Mouse (Mus musculus) forebrain, embryonic 11.5 days (tissue): ENCODE data around the gene Arhgap10. TPM values are rescaled to one million over a fixed set of nuclear protein-coding genes. Genes with fewer than 3 reads are reported as not detected.

Experiments used
- ATAC-seq: fragments of 200-750 bp; cut with Nextera tagmentation; replicated peaks from 2 replicates; pipeline ENCODE4 v1.8.0; 2017; ENCODE audit warnings: moderate TSS enrichment; ENCODE audit not compliant: low FRiP score
- DNase-seq: peaks from one replicate; pipeline ENCODE4 v3.0.0-alpha.2; 2017; ENCODE audit warnings: low spot score
- H3K27ac ChIP-seq: fragments of 300-500 bp; sonication (generic); 2 replicates; pipeline ENCODE4 v1.5.1; 2014; ENCODE audit warnings: low read depth, low read length
- H3K27me3 ChIP-seq: fragments of 300-500 bp; sonication (generic); 2 replicates; pipeline ENCODE4 v1.6.1; 2014; ENCODE audit warnings: mild to moderate bottlenecking, low read length, mixed read lengths; ENCODE audit not compliant: control insufficient read depth, insufficient read depth
- H3K36me3 ChIP-seq: fragments of 300-500 bp; sonication (generic); 2 replicates; pipeline ENCODE4 v1.6.1; 2014; ENCODE audit warnings: mild to moderate bottlenecking, low read length, moderate library complexity, mixed read lengths; ENCODE audit not compliant: control insufficient read depth, insufficient read depth
- H3K4me1 ChIP-seq: fragments of 300-500 bp; sonication (generic); replicated peaks from 2 replicates; pipeline ENCODE4 v1.6.1; 2014; ENCODE audit warnings: low read length, mixed read lengths; ENCODE audit not compliant: control insufficient read depth, insufficient read depth
- H3K4me2 ChIP-seq: fragments of 300-500 bp; sonication (generic); 2 replicates; pipeline ENCODE4 v1.6.1; 2014; ENCODE audit warnings: low read depth, mild to moderate bottlenecking, low read length, moderate library complexity, mixed read lengths; ENCODE audit not compliant: severe bottlenecking
- H3K4me3 ChIP-seq: fragments of 300-500 bp; sonication (generic); 2 replicates; pipeline ENCODE4 v1.5.1; 2014; ENCODE audit warnings: low read depth, low read length
- H3K9ac ChIP-seq: fragments of 300-500 bp; sonication (generic); 2 replicates; pipeline ENCODE4 v1.6.1; 2014; ENCODE audit warnings: low read length
- H3K9me3 ChIP-seq: fragments of 300-500 bp; sonication (generic); 2 replicates; pipeline ENCODE4 v1.6.1; 2016; ENCODE audit warnings: low read length, mixed read lengths; ENCODE audit not compliant: control insufficient read depth
- WGBS: fragments of 180-500 bp; shearing (Covaris S2); extraction: QIAGEN DNeasy Blood & Tissue Kit; methylation state at CpG from one replicate; pipeline ENCODE4 v1.1.7; 2014; 5-methylcytosine and 5-hydroxymethylcytosine counted together
- polyA plus RNA-seq: library from polyadenylated mRNA; unstranded; fragments of >200 nt; fragmentation: Nextera tagmentation; extraction: Ambion mirVana; gene quantifications from 2 replicates; pipeline ENCODE4 v1.2.1, GENCODE M21; 2014

Arhgap10 gene
- polyA plus RNA-seq, 1 experiment from 2014 or later, result 15.4 TPM

- no peaks in the 10 kb centered on the region for H3K9me3 ChIP-seq
- 88% methylated on average over 15 of the region's 15 CpGs for WGBS
- ATAC-seq (no peak), DNase-seq (no peak)
- no peaks in the 10 kb centered on the region for H3K27me3 ChIP-seq
- no peak overlapping the region for H3K9ac ChIP-seq
- no peaks in the 10 kb centered on the region for H3K4me1 ChIP-seq
- no peaks in the 10 kb centered on the region for H3K36me3 ChIP-seq
- no peak overlapping the region for H3K27ac ChIP-seq
- H3K4me2 ChIP-seq, result no peak overlapping the region
- H3K4me3 ChIP-seq, result no peak overlapping the region
Observed at GRCm38 (mm10) chr8:77422632-77423252, 95.0 kb downstream of the Arhgap10 start.

- WGBS, result 89% methylated on average over 13 of the region's 13 CpGs
Observed at GRCm38 (mm10) chr8:77421596-77421995, 96.2 kb downstream of the Arhgap10 start.

GRCm38 (mm10) chr8:77419731-77420130, 98.0 kb downstream of the Arhgap10 start:
- Histone ChIP-seq H3K9ac (no peak overlapping the region), H3K4me1 (no peaks in the 10 kb centered on the region), H3K4me3 (no peak overlapping the region), H3K27me3 (no peaks in the 10 kb centered on the region), H3K9me3 (no peaks in the 10 kb centered on the region), H3K27ac (no peak overlapping the region), H3K4me2 (no peak overlapping the region), H3K36me3 (no peaks in the 10 kb centered on the region)
- DNase-seq (peak; percentile 74), ATAC-seq (no peak)
- WGBS, result 50% methylated on average over 4 of the region's 4 CpGs

More at GRCm38 (mm10) chr8:77421596-77421995, 96.2 kb downstream of the Arhgap10 start:
- no peaks in the 10 kb centered on the region for H3K4me1 ChIP-seq
- no peak overlapping the region for H3K4me3 ChIP-seq
- no peak overlapping the region for H3K9ac ChIP-seq
- no peak for DNase-seq
- no peaks in the 10 kb centered on the region for H3K27me3 ChIP-seq
- H3K27ac ChIP-seq, result no peak overlapping the region
- H3K4me2 ChIP-seq, result no peak overlapping the region
- no peak for ATAC-seq
- no peaks in the 10 kb centered on the region for H3K9me3 ChIP-seq
- H3K36me3 ChIP-seq, result no peaks in the 10 kb centered on the region

- Histone ChIP-seq H3K4me3 (no peak overlapping the region), H3K36me3 (no peaks in the 10 kb centered on the region), H3K4me2 (no peak overlapping the region), H3K4me1 (no peaks in the 10 kb centered on the region), H3K9me3 (no peaks in the 10 kb centered on the region), H3K9ac (no peak overlapping the region), H3K27me3 (no peaks in the 10 kb centered on the region), H3K27ac (no peak overlapping the region)
- DNase-seq, result no peak
- ATAC-seq, result no peak
- 34% methylated on average over 5 of the region's 5 CpGs for WGBS
Observed at GRCm38 (mm10) chr8:77416738-77417137, 101.0 kb downstream of the Arhgap10 start.

DNA sequence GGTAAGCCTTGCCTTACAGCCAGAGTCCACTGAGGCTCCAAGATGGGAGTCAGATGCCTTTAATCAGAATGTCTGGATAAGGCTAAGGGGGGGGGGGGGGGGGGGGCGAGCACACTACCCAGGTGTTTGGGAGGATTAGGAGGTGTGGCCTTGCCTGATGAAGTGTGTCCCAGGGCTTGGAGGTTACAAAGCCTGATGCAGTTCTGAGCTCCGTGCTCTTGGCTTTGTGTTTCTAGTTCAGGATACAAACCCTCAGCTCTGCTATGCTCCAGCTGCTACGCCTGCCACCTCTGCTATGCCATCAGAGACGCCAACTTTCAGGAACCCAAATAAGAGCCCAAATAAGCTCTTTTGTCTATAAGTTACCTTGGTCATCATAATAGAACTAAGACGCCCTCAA, 101.7 kb downstream of the Arhgap10 start:
- H3K9ac ChIP-seq, result no peak overlapping the region
- no peak overlapping the region for H3K4me2 ChIP-seq
- no peak overlapping the region for H3K4me3 ChIP-seq
- DNase-seq, result no peak
- 85% methylated on average over 4 of the region's 5 CpGs for WGBS
- H3K27ac ChIP-seq, result no peak overlapping the region
- no peaks in the 10 kb centered on the region for H3K27me3 ChIP-seq
- no peak for ATAC-seq
- no peaks in the 10 kb centered on the region for H3K36me3 ChIP-seq
- H3K9me3 ChIP-seq, result no peaks in the 10 kb centered on the region
- H3K4me1 ChIP-seq, result no peaks in the 10 kb centered on the region

GRCm38 (mm10) chr8:77411262-77411661, 106.5 kb downstream of the Arhgap10 start:
- DNase-seq, result no peak
- WGBS, result 98% methylated on average over 15 of the region's 15 CpGs
- H3K9me3 ChIP-seq, result no peaks in the 10 kb centered on the region

GRCm38 (mm10) chr8:77410394-77410793, 107.4 kb downstream of the Arhgap10 start:
- Histone ChIP-seq H3K4me1 (no peaks in the 10 kb centered on the region), H3K9ac (no peak overlapping the region), H3K4me3 (no peak overlapping the region), H3K9me3 (no peaks in the 10 kb centered on the region), H3K27ac (no peak overlapping the region), H3K36me3 (no peaks in the 10 kb centered on the region; the same call in 1 of the 2 replicates), H3K4me2 (no peak overlapping the region), H3K27me3 (no peaks in the 10 kb centered on the region)
- ATAC-seq (no peak), DNase-seq (no peak)
- WGBS, result 78% methylated on average over 9 of the region's 9 CpGs

More at GRCm38 (mm10) chr8:77411262-77411661, 106.5 kb downstream of the Arhgap10 start:
- no peaks in the 10 kb centered on the region for H3K27me3 ChIP-seq
- no peak overlapping the region for H3K4me3 ChIP-seq
- H3K27ac ChIP-seq, result no peak overlapping the region
- H3K9ac ChIP-seq, result no peak overlapping the region
- ATAC-seq, result no peak
- H3K4me2 ChIP-seq, result no peak overlapping the region
- no peaks in the 10 kb centered on the region for H3K4me1 ChIP-seq
- no peaks in the 10 kb centered on the region; the same call in 1 of the 2 replicates for H3K36me3 ChIP-seq

DNA sequence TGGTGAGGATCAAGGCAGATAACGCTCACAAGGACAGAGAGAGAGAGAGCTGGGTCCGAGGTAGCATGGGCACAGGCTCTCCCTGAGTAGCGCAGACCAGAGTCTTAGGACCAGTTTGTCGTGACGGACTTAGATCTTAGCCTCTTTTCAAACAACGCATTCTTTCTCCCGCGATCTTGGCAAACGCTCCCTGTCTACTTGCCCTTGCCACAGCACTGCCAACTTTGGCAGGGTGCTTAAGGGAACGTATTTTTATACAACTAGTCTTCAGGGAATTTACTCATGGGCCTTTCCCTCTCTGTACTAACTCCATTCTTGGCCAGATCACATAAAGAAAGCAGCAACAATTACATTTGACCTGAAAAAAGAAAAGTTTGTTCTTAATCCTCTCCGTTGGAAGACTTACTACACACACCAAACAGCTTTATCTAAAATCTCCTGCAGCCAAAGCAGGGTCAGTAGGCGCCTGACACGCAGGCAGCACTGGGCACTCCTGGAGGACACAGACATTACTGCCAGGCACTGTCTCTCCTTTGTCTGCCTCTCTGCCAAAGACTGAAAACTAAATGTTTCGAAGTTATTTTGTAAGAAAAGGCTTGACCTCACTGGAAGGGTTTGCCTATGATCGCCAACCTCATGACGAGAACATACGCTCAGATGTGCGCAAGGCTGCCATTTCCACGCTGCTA, 109.1 kb downstream of the Arhgap10 start:
- WGBS, result 94% methylated on average over 19 of the region's 19 CpGs
- Histone ChIP-seq H3K4me3 (no peak overlapping the region), H3K9ac (no peak overlapping the region), H3K4me2 (no peak overlapping the region), H3K9me3 (no peaks in the 10 kb centered on the region), H3K4me1 (no peaks in the 10 kb centered on the region), H3K27ac (no peak overlapping the region), H3K27me3 (no peaks in the 10 kb centered on the region), H3K36me3 (no peaks in the 10 kb centered on the region; the same call in 1 of the 2 replicates)
- no peak for DNase-seq
- no peak for ATAC-seq

- 78% methylated on average over 13 of the region's 13 CpGs for WGBS
Observed at GRCm38 (mm10) chr8:77406846-77407245, 110.9 kb downstream of the Arhgap10 start.

More at GRCm38 (mm10) chr8:77406846-77407245, 110.9 kb downstream of the Arhgap10 start:
- Histone ChIP-seq H3K4me1 (no peaks in the 10 kb centered on the region), H3K9me3 (no peaks in the 10 kb centered on the region), H3K4me3 (no peak overlapping the region), H3K9ac (no peak overlapping the region), H3K27me3 (no peaks in the 10 kb centered on the region), H3K36me3 (no peaks in the 10 kb centered on the region; the same call in 1 of the 2 replicates), H3K4me2 (no peak overlapping the region), H3K27ac (no peak overlapping the region)
- DNase-seq (no peak), ATAC-seq (no peak)
